Mouse (Mus musculus): Measurements from ENCODE around the gene Bmp2k. TPM values are rescaled to one million over a fixed set of nuclear protein-coding genes. Genes with fewer than 3 reads are reported as not detected.

The Bmp2k gene
- polyA plus RNA-seq, 1 experiment from 2014 or later: 12.7 TPM

- Histone ChIP-seq H3K4me1 (ENCODE audit: control insufficient read depth, insufficient read depth, low read length) (no peaks in the 10 kb centered on the region), H3K27me3 (replicated peaks; ENCODE audit: control insufficient read depth, insufficient read depth, low read length) (no peaks in the 10 kb centered on the region), H3K36me3 (ENCODE audit: control insufficient read depth, insufficient read depth, low read length) (peaks cover 29% of the 10 kb centered on the region), H3K4me3 (ENCODE audit: low read depth, low read length) (no peak overlapping the region), H3K9me3 (ENCODE audit: control insufficient read depth, low read length) (no peaks in the 10 kb centered on the region), H3K4me2 (ENCODE audit: low read depth, low read length) (no peak overlapping the region), H3K27ac (replicated peaks; ENCODE audit: low read depth, low read length) (no peak overlapping the region), H3K9ac (ENCODE audit: low read depth, low read length) (no peak overlapping the region)
- 84% methylated on average over 4 of the region's 4 CpGs for WGBS
- no peak for DNase-seq (ENCODE audit: low spot score)
- no peak for ATAC-seq (ENCODE audit: low read depth)
Observed at GRCm38 (mm10) chr5:97084541-97084940, 87.1 kb downstream of the Bmp2k start.

DNA sequence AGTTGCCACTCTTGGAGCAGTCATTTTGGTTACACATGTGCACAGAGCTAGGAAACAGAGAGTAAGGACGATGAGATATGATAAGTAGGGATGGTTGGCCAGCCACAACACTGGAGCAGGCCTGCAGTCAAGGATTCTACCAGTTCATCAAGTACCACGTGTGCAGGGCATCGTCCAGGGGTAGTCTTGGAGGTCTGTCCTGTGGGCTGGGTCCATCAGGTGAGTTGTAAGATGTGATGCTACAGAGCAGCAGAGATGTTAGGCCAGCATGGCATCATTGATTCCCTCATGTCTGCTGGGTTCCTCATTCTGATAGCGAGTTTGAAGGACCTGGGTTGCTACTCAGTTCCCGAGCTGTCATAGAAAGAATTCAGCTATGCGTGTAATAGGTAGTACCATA lies 87.6 kb downstream of the Bmp2k start:
- whole genome bisulfite sequencing: 90% methylated on average over 6 of the region's 6 CpGs

DNA sequence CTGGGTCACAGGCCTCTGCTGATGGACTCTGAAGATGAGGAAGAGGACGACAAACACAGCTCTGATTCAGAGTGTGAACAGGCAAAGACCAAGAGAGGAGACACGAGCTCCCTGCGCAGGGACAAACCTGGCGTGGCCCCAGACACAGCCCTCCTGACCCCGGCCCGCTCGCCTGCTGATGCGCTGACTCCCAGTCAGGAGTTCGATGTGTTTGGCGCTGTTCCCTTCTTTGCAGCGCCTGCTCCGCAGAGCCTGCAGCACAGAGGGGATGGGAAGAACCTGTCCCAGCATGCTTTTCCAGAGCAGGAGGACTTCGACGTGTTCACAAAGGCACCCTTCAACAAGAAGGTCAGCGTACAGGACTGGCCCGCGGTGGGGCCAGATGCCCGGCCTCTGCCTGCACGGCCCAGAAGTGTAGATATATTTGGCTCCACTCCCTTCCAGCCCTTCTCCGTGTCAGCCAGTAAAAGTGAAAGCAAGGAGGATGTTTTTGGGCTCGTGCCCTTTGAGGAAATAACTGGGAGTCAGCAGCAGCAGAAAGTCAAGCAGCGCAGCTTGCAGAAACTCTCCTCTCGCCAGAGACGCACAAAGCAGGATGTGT lies 89.6 kb downstream of the Bmp2k start:
- no peaks in the 10 kb centered on the region for H3K4me1 ChIP-seq (ENCODE audit: control insufficient read depth, insufficient read depth, low read length)
- no peak overlapping the region for H3K27ac ChIP-seq (replicated peaks; ENCODE audit: low read depth, low read length)
- WGBS: 87% methylated on average over 24 of the region's 24 CpGs

More for the DNA sequence above, 87.6 kb downstream of the Bmp2k start:
- H3K27me3 ChIP-seq (replicated peaks; ENCODE audit: control insufficient read depth, insufficient read depth, low read length): no peaks in the 10 kb centered on the region
- H3K4me3 ChIP-seq (ENCODE audit: low read depth, low read length): no peak overlapping the region
- H3K9me3 ChIP-seq (ENCODE audit: control insufficient read depth, low read length): no peaks in the 10 kb centered on the region
- DNase-seq (ENCODE audit: low spot score): no peak
- no peaks in the 10 kb centered on the region for H3K4me1 ChIP-seq (ENCODE audit: control insufficient read depth, insufficient read depth, low read length)
- no peak overlapping the region for H3K4me2 ChIP-seq (ENCODE audit: low read depth, low read length)
- H3K9ac ChIP-seq (ENCODE audit: low read depth, low read length): no peak overlapping the region
- H3K36me3 ChIP-seq (ENCODE audit: control insufficient read depth, insufficient read depth, low read length): peaks cover 29% of the 10 kb centered on the region
- no peak overlapping the region for H3K27ac ChIP-seq (replicated peaks; ENCODE audit: low read depth, low read length)
- ATAC-seq (ENCODE audit: low read depth): no peak

DNA sequence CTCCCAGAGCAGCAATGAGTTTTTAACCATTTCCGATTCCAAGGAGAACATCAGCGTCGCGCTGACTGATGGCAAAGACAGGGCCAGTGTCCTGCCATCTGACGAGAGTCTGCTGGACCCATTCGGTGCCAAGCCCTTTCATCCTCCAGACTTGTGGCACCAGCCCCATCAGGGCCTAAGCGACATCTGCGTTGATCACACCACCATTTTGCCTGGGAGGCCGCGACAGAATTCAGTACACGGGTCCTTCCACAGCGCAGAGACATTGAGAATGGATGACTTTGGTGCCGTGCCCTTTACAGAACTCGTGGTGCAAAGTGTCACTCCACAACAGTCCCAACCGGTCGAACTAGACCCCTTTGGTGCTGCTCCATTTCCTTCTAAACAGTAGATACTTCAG lies 90.3 kb downstream of the Bmp2k start:
- WGBS: 93% methylated on average over 16 of the region's 16 CpGs
- no peak for DNase-seq (ENCODE audit: low spot score)
- H3K9ac ChIP-seq (ENCODE audit: low read depth, low read length): no peak overlapping the region
- H3K27ac ChIP-seq (replicated peaks; ENCODE audit: low read depth, low read length): no peak overlapping the region
- no peaks in the 10 kb centered on the region for H3K27me3 ChIP-seq (replicated peaks; ENCODE audit: control insufficient read depth, insufficient read depth, low read length)
- no peak overlapping the region for H3K4me3 ChIP-seq (ENCODE audit: low read depth, low read length)
- ATAC-seq (ENCODE audit: low read depth): no peak
- peaks cover 29% of the 10 kb centered on the region for H3K36me3 ChIP-seq (ENCODE audit: control insufficient read depth, insufficient read depth, low read length)
- no peaks in the 10 kb centered on the region for H3K4me1 ChIP-seq (ENCODE audit: control insufficient read depth, insufficient read depth, low read length)
- H3K9me3 ChIP-seq (ENCODE audit: control insufficient read depth, low read length): no peaks in the 10 kb centered on the region
- no peak overlapping the region for H3K4me2 ChIP-seq (ENCODE audit: low read depth, low read length)

More for the DNA sequence above, 89.6 kb downstream of the Bmp2k start:
- H3K27me3 ChIP-seq (replicated peaks; ENCODE audit: control insufficient read depth, insufficient read depth, low read length): no peaks in the 10 kb centered on the region
- ATAC-seq (ENCODE audit: low read depth): no peak
- no peak for DNase-seq (ENCODE audit: low spot score)
- H3K9ac ChIP-seq (ENCODE audit: low read depth, low read length): no peak overlapping the region
- H3K9me3 ChIP-seq (ENCODE audit: control insufficient read depth, low read length): no peaks in the 10 kb centered on the region
- no peak overlapping the region for H3K4me2 ChIP-seq (ENCODE audit: low read depth, low read length)
- H3K4me3 ChIP-seq (ENCODE audit: low read depth, low read length): no peak overlapping the region
- H3K36me3 ChIP-seq (ENCODE audit: control insufficient read depth, insufficient read depth, low read length): peaks cover 29% of the 10 kb centered on the region

DNA sequence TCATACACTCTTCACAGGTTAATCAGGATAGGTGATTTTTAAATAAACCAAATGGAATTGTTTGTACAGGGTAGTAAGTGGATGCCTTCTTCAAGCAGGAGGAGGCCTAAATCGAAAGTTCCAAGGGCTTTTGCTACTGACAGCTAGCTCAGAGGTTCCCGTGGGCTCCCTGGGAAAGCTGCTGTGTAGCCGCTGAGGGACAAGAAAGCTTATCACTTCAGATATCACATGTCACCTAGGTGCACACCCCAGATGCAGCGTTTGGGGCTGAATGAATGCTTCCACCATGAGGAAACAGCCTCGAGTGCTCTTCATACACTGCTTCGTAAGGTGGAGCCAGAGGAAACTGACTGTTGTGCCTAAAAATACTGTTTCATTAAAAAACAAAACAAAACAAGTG lies 90.7 kb downstream of the Bmp2k start:
- H3K4me3 ChIP-seq (ENCODE audit: low read depth, low read length): no peak overlapping the region
- H3K4me2 ChIP-seq (ENCODE audit: low read depth, low read length): no peak overlapping the region
- no peak overlapping the region for H3K9ac ChIP-seq (ENCODE audit: low read depth, low read length)
- no peaks in the 10 kb centered on the region for H3K9me3 ChIP-seq (ENCODE audit: control insufficient read depth, low read length)
- ATAC-seq (ENCODE audit: low read depth) (no peak), DNase-seq (ENCODE audit: low spot score) (no peak)
- 71% methylated on average over 6 of the region's 6 CpGs for WGBS
- H3K27me3 ChIP-seq (replicated peaks; ENCODE audit: control insufficient read depth, insufficient read depth, low read length): no peaks in the 10 kb centered on the region
- peaks cover 29% of the 10 kb centered on the region for H3K36me3 ChIP-seq (ENCODE audit: control insufficient read depth, insufficient read depth, low read length)
- no peak overlapping the region for H3K27ac ChIP-seq (replicated peaks; ENCODE audit: low read depth, low read length)
- no peaks in the 10 kb centered on the region for H3K4me1 ChIP-seq (ENCODE audit: control insufficient read depth, insufficient read depth, low read length)

- no peak overlapping the region for H3K9ac ChIP-seq (ENCODE audit: low read depth, low read length)
- H3K9me3 ChIP-seq (ENCODE audit: control insufficient read depth, low read length): no peaks in the 10 kb centered on the region
- ATAC-seq (ENCODE audit: low read depth) (no peak), DNase-seq (ENCODE audit: low spot score) (no peak)
- H3K4me3 ChIP-seq (ENCODE audit: low read depth, low read length): no peak overlapping the region
- no peaks in the 10 kb centered on the region for H3K27me3 ChIP-seq (replicated peaks; ENCODE audit: control insufficient read depth, insufficient read depth, low read length)
- H3K4me1 ChIP-seq (ENCODE audit: control insufficient read depth, insufficient read depth, low read length): no peaks in the 10 kb centered on the region
- no peak overlapping the region for H3K4me2 ChIP-seq (ENCODE audit: low read depth, low read length)
- 86% methylated on average over 3 of the region's 3 CpGs for WGBS
- no peak overlapping the region for H3K27ac ChIP-seq (replicated peaks; ENCODE audit: low read depth, low read length)
- peaks cover 29% of the 10 kb centered on the region for H3K36me3 ChIP-seq (ENCODE audit: control insufficient read depth, insufficient read depth, low read length)
Observed at GRCm38 (mm10) chr5:97089426-97089825, 91.9 kb downstream of the Bmp2k start.

- ATAC-seq (ENCODE audit: low read depth): peak; percentile 83
- H3K9ac ChIP-seq (ENCODE audit: low read depth, low read length): no peak overlapping the region
- H3K4me2 ChIP-seq (ENCODE audit: low read depth, low read length): no peak overlapping the region
Observed at GRCm38 (mm10) chr5:97090034-97090784, 92.7 kb downstream of the Bmp2k start.

DNA sequence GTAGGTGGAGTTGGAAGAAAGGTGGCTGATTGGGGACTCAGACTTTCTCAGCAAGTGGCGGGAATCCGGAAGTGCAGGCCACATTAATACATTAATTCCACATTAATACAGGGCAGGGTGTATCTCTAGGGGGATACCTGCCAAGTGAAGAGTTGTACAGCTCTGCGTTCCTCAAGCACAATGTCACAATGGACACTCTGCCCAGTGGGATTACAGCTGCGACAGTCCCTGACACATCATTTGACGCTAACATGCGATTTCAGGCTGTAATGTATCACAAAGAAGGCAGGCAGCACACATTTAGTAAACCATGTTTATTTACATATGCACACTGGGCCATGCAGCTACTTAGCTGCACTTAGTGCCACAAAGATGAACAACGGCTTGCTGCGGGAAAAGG lies 95.5 kb downstream of the Bmp2k start:
- ATAC-seq (ENCODE audit: low read depth): no peak
- no peak overlapping the region for H3K4me2 ChIP-seq (ENCODE audit: low read depth, low read length)
- H3K36me3 ChIP-seq (ENCODE audit: control insufficient read depth, insufficient read depth, low read length): peaks cover 4% of the 10 kb centered on the region; the same call in 1 of the 2 replicates
- no peak overlapping the region for H3K4me3 ChIP-seq (ENCODE audit: low read depth, low read length)
- no peaks in the 10 kb centered on the region for H3K9me3 ChIP-seq (ENCODE audit: control insufficient read depth, low read length)
- DNase-seq (ENCODE audit: low spot score): no peak
- no peaks in the 10 kb centered on the region for H3K27me3 ChIP-seq (replicated peaks; ENCODE audit: control insufficient read depth, insufficient read depth, low read length)
- H3K27ac ChIP-seq (replicated peaks; ENCODE audit: low read depth, low read length): no peak overlapping the region
- no peaks in the 10 kb centered on the region for H3K4me1 ChIP-seq (ENCODE audit: control insufficient read depth, insufficient read depth, low read length)
- 78% methylated on average over 8 of the region's 8 CpGs for WGBS
- H3K9ac ChIP-seq (ENCODE audit: low read depth, low read length): no peak overlapping the region

More at GRCm38 (mm10) chr5:97090034-97090784, 92.7 kb downstream of the Bmp2k start:
- Histone ChIP-seq H3K27ac (replicated peaks; ENCODE audit: low read depth, low read length) (no peak overlapping the region), H3K4me3 (ENCODE audit: low read depth, low read length) (no peak overlapping the region), H3K9me3 (ENCODE audit: control insufficient read depth, low read length) (no peaks in the 10 kb centered on the region), H3K36me3 (ENCODE audit: control insufficient read depth, insufficient read depth, low read length) (peaks cover 29% of the 10 kb centered on the region), H3K4me1 (ENCODE audit: control insufficient read depth, insufficient read depth, low read length) (no peaks in the 10 kb centered on the region), H3K27me3 (replicated peaks; ENCODE audit: control insufficient read depth, insufficient read depth, low read length) (no peaks in the 10 kb centered on the region)
- peak; percentile 81 for DNase-seq (ENCODE audit: low spot score)
- 73% methylated on average over 6 of the region's 6 CpGs for WGBS

- ATAC-seq (ENCODE audit: low read depth) (no peak), DNase-seq (ENCODE audit: low spot score) (no peak)
- no peaks in the 10 kb centered on the region for H3K9me3 ChIP-seq (ENCODE audit: control insufficient read depth, low read length)
- no peaks in the 10 kb centered on the region for H3K4me1 ChIP-seq (ENCODE audit: control insufficient read depth, insufficient read depth, low read length)
- no peak overlapping the region for H3K4me3 ChIP-seq (ENCODE audit: low read depth, low read length)
- H3K27ac ChIP-seq (replicated peaks; ENCODE audit: low read depth, low read length): no peak overlapping the region
- H3K27me3 ChIP-seq (replicated peaks; ENCODE audit: control insufficient read depth, insufficient read depth, low read length): no peaks in the 10 kb centered on the region
- H3K36me3 ChIP-seq (ENCODE audit: control insufficient read depth, insufficient read depth, low read length): no peaks in the 10 kb centered on the region
- no peak overlapping the region for H3K4me2 ChIP-seq (ENCODE audit: low read depth, low read length)
- 66% methylated on average over 12 of the region's 13 CpGs for WGBS
- H3K9ac ChIP-seq (ENCODE audit: low read depth, low read length): no peak overlapping the region
Observed at GRCm38 (mm10) chr5:97095335-97095734, 97.8 kb downstream of the Bmp2k start.
